Mouse (Mus musculus) erythroblast, embryonic 14.5 days (primary cell): ENCODE data around the gene Ddx31. TPM values are rescaled to one million over a fixed set of nuclear protein-coding genes. Genes with fewer than 3 reads are reported as not detected.

Experiments
- H3K27me3 ChIP-seq: 2 replicates; pipeline ENCODE4 v1.6.1; 2012; ENCODE audit warnings: inconsistent platforms; ENCODE audit not compliant: control insufficient read depth
- H3K36me3 ChIP-seq: 2 replicates; pipeline ENCODE4 v1.6.1; 2012; ENCODE audit warnings: mild to moderate bottlenecking, inconsistent platforms; ENCODE audit not compliant: control insufficient read depth
- H3K4me1 ChIP-seq: 2 replicates; pipeline ENCODE4 v1.6.1; 2012; ENCODE audit warnings: inconsistent platforms; ENCODE audit not compliant: control insufficient read depth
- H3K4me3 ChIP-seq: replicated peaks from 2 replicates; pipeline ENCODE3; 2012; ENCODE audit warnings: moderate library complexity, mild to moderate bottlenecking, inconsistent platforms
- H3K9me3 ChIP-seq: 2 replicates; pipeline ENCODE4 v1.6.1; 2012; ENCODE audit warnings: low read length, inconsistent platforms, mixed read lengths; ENCODE audit not compliant: control insufficient read depth
- GATA1 ChIP-seq: IDR thresholded peaks from 2 replicates; pipeline ENCODE4 v1.6.1; 2012; ENCODE audit warnings: low read length, inconsistent platforms, mixed read lengths
- TAL1 ChIP-seq: IDR thresholded peaks from 3 replicates; pipeline ENCODE4 v1.6.1; 2012; ENCODE audit warnings: low read length, inconsistent platforms, mixed read lengths
- polyA plus RNA-seq: library from polyadenylated mRNA; stranded (reverse); fragments of >175 nt; gene quantifications from 2 replicates; pipeline ENCODE4 v1.2.3, GENCODE M21; 2012

Ddx31 gene
- polyA plus RNA-seq, 1 experiment: 0.14 TPM

DNA sequence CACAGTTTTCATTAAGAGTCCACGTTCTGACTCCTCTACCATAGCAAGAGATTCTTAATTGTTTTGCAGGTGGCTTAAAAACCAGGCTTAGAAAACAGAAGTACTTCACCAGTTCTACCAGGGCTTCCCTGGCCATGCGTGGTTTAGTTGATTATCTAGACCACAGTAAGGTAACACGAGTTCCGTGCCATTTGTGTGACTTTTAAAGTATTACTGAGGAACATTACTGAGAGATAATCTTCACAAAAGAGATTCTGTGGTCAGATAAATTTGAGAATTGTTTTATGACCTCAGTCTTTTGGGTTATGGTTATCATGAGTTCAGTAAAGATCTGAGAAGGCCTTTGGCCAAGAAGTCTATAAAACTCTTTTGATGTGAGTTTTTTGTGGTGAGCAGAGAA lies 19.1 kb downstream of the Ddx31 start:
- H3K4me1 ChIP-seq: no peaks in the 10 kb centered on the region
- TF ChIP-seq TAL1: no peak
- TF ChIP-seq GATA1: no peak
- no peaks in the 10 kb centered on the region for H3K27me3 ChIP-seq
- H3K4me3 ChIP-seq: no peak overlapping the region
- peaks cover 66% of the 10 kb centered on the region for H3K36me3 ChIP-seq
- no peaks in the 10 kb centered on the region for H3K9me3 ChIP-seq

DNA sequence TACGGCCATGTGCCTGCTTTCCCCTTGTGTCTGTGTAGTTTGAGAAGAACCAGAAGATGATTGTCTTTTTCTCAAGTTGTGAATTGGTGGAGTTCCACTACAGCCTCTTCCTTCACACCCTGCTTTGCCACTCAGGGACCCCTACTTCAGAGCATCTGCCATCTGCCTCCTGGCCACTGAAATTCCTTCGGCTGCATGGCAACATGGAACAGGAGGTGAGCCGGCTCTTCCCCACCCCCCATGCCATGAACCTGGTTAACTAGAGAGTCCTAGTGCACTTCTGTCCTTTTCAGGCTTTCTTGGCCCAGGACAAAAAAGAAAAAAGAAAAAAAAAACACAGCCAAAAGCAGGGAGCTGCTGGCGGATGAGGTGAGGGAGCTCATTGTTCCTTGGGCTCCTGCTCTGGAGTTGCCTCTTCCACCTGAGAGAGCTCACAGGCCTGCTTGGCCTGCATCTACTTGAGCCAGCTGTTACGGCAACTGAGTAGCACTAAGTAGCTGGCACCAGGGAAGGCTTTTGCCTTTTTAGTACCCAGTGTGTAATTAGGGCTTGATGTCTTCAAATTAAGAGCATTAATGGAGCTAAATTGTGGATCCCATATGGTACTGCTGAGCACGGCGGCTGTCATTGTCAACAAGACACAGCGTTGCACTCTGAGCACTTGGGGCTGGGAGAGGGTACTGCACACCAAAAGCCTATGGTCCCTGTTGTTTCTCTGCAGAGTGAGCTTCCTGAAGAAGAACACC lies 20.6 kb downstream of the Ddx31 start:
- Histone ChIP-seq H3K4me1 (no peaks in the 10 kb centered on the region), H3K4me3 (no peak overlapping the region), H3K27me3 (no peaks in the 10 kb centered on the region), H3K36me3 (peaks cover 64% of the 10 kb centered on the region), H3K9me3 (no peaks in the 10 kb centered on the region)
- TF ChIP-seq TAL1 (no peak), GATA1 (no peak)

- Histone ChIP-seq H3K27me3 (no peaks in the 10 kb centered on the region), H3K4me3 (no peak overlapping the region), H3K4me1 (no peaks in the 10 kb centered on the region), H3K36me3 (peaks cover 72% of the 10 kb centered on the region), H3K9me3 (no peaks in the 10 kb centered on the region)
- TF ChIP-seq TAL1 (no peak), GATA1 (no peak)
These were observed 23.7 kb downstream of the Ddx31 start for GRCm38 (mm10) chr2:28863857-28864256.

DNA sequence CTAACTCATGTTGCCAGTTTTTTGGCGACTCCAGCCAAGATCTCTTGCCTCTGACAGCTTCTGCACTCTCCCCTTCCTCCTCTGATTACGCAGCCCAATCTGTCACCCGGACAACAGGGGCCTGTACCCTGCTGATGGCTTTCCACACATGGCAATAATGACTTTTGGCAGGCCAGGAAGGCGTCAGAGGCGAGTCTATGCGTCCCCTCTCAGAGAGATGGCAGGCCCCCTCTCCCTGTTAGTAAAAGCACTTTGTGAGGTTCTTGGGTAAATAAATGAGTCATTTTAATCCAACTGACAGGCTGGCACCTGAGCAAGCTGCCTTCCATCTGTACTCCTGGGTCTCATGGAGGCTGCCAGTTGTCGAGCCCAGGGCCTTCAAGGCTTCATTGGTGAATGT lies 27.3 kb downstream of the Ddx31 start:
- H3K9me3 ChIP-seq: no peaks in the 10 kb centered on the region
- H3K36me3 ChIP-seq: peaks cover 40% of the 10 kb centered on the region
- no peaks in the 10 kb centered on the region for H3K27me3 ChIP-seq
- no peaks in the 10 kb centered on the region for H3K4me1 ChIP-seq
- TF ChIP-seq GATA1 (no peak), TAL1 (no peak)
- H3K4me3 ChIP-seq: no peak overlapping the region

- Histone ChIP-seq H3K4me3 (no peak overlapping the region), H3K4me1 (no peaks in the 10 kb centered on the region), H3K9me3 (no peaks in the 10 kb centered on the region), H3K27me3 (no peaks in the 10 kb centered on the region), H3K36me3 (peaks cover 43% of the 10 kb centered on the region)
- TF ChIP-seq TAL1 (no peak), GATA1 (no peak)
These were observed 35.3 kb downstream of the Ddx31 start for GRCm38 (mm10) chr2:28875554-28875953.

- no peaks in the 10 kb centered on the region; the same call in 1 of the 2 replicates for H3K4me1 ChIP-seq
- H3K4me3 ChIP-seq: no peak overlapping the region
- H3K9me3 ChIP-seq: no peaks in the 10 kb centered on the region
- no peak for TF ChIP-seq TAL1
- peaks cover 58% of the 10 kb centered on the region for H3K36me3 ChIP-seq
- no peaks in the 10 kb centered on the region for H3K27me3 ChIP-seq
These were observed 41.1 kb downstream of the Ddx31 start for GRCm38 (mm10) chr2:28881275-28881674.

DNA sequence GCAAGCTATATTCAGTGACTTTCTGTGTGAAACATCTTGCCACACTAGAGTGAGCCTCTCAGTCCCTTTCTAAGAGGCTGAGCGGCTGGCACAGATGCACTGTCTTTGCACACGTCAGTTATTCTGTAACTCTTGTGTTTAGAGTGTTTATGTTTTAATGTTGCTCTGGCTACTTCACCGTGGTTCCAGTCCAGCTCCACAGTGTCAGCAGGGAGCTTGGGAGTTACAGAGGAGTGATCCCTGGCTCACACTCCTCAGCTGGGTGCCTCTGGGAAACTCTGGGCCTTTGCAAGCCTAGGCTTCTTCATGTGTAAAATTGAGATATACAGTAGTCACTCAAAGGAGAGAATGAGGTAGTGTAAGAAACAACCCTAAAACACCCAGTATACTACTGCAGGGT lies 41.8 kb downstream of the Ddx31 start:
- Histone ChIP-seq H3K9me3 (no peaks in the 10 kb centered on the region), H3K4me3 (no peak overlapping the region), H3K27me3 (no peaks in the 10 kb centered on the region), H3K4me1 (no peaks in the 10 kb centered on the region; the same call in 1 of the 2 replicates), H3K36me3 (peaks cover 54% of the 10 kb centered on the region)
- TF ChIP-seq TAL1 (no peak), GATA1 (no peak)

DNA sequence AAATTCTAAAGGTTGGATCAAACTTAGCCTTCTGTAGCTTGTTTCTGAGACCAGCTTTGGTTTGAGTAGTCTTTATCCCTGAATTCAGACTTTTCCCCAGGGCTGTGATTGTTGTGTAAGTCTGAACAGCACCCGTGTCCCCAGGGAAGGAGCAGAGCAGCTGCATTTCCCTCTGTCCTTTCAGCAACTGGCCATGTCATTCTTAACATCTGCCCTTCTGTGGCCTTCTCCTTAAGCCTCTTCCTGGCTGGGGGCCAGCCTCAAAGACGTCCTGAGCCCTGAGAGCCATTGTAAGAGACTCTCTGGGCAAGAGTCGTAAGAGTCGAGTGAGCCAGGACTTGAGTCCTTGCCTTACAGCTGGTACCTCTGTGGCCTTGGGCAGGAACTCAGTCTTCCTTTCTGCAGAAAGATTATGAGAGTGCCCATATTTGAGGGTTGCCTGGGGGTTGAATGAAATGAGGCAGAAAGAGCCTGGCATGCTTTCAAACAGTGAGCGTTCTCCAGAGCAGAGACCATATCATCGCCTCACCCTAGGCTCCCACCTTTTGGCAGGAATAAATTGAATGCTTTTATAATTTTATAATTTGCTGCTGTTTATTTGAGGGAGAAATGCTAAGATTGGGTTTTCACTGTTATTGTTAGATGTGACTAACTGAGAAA lies 42.8 kb downstream of the Ddx31 start:
- Histone ChIP-seq H3K4me1 (no peaks in the 10 kb centered on the region; the same call in 1 of the 2 replicates), H3K27me3 (no peaks in the 10 kb centered on the region), H3K9me3 (no peaks in the 10 kb centered on the region), H3K36me3 (peaks cover 49% of the 10 kb centered on the region), H3K4me3 (no peak overlapping the region)
- TF ChIP-seq GATA1 (no peak), TAL1 (no peak)

DNA sequence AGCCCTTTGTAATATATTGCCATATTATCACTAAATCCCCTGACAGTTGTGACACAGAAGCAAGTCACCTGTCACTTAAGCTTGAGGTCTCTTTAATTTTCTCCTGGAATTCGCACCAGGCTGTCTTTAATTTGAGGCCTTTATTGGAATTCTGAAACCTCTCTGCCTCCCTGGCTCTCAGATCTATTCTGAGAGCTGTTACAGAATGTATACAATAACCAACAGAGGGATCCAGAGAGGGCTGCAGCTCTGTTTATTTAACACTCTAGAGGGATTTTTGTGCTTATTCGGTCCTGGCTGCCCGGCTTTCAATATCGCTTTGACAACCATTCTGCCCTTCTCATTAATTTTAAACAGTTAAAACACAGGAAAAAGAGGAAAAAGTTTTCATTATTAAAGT lies 44.7 kb downstream of the Ddx31 start:
- Histone ChIP-seq H3K9me3 (no peaks in the 10 kb centered on the region), H3K4me3 (no peak overlapping the region), H3K27me3 (no peaks in the 10 kb centered on the region), H3K4me1 (no peaks in the 10 kb centered on the region; the same call in 1 of the 2 replicates), H3K36me3 (peaks cover 61% of the 10 kb centered on the region)
- no peak for TF ChIP-seq GATA1
- no peak for TF ChIP-seq TAL1
